Mouse (Mus musculus) G1E (cell line): ENCODE results near the gene Pdzd2. TPM values are rescaled to one million over a fixed set of nuclear protein-coding genes. Genes with fewer than 3 reads are reported as not detected.

ENCODE experiments used
- ATAC-seq: 2 replicates; pipeline ENCODE4 v1.8.0; 2016; ENCODE audit warnings: mild to moderate bottlenecking; ENCODE audit not compliant: insufficient number of reproducible peaks, poor library complexity, low FRiP score, severe bottlenecking; ENCODE audit errors: extremely low read depth
- DNase-seq: peaks from one replicate; pipeline ENCODE4 v3.0.0; 2012; ENCODE audit warnings: low spot score
- H3K27me3 ChIP-seq: 2 replicates; pipeline ENCODE4 v1.6.1; 2012; ENCODE audit warnings: mild to moderate bottlenecking, low read length, inconsistent platforms; ENCODE audit not compliant: insufficient read depth
- H3K36me3 ChIP-seq: replicated peaks from 2 replicates; pipeline ENCODE3; 2012; ENCODE audit warnings: mild to moderate bottlenecking, inconsistent platforms
- H3K4me1 ChIP-seq: 2 replicates; pipeline ENCODE4 v1.6.1; 2012; ENCODE audit warnings: low read depth, low read length, inconsistent platforms, mixed read lengths; ENCODE audit not compliant: insufficient read depth
- H3K4me3 ChIP-seq: 2 replicates; pipeline ENCODE4 v1.5.1; 2012; ENCODE audit warnings: low read depth, mild to moderate bottlenecking, inconsistent platforms, low read length, moderate library complexity, mixed read lengths
- H3K9me3 ChIP-seq: replicated peaks from 2 replicates; pipeline ENCODE4 v1.6.1; 2012; ENCODE audit warnings: inconsistent platforms
- CTCF ChIP-seq: IDR thresholded peaks from 2 replicates; pipeline ENCODE4 v1.5.1; 2012; ENCODE audit warnings: low read depth, low read length, inconsistent platforms, mixed read lengths
- GATA1 ChIP-seq: IDR thresholded peaks from 2 replicates; pipeline ENCODE4 v1.6.1; 2012; ENCODE audit warnings: borderline replicate concordance, low read length, inconsistent platforms, mixed read lengths
- GATA2 ChIP-seq: IDR thresholded peaks from 2 replicates; pipeline ENCODE4 v1.6.1; 2012; ENCODE audit warnings: low read depth, low read length, inconsistent platforms, borderline replicate concordance
- POLR2AphosphoS5 ChIP-seq: IDR thresholded peaks from 2 replicates; pipeline ENCODE4 v1.6.1; 2012; ENCODE audit warnings: low read depth, low read length, inconsistent platforms; ENCODE audit not compliant: insufficient replicate concordance
- TAL1 ChIP-seq: conservative IDR thresholded peaks from 2 replicates; pipeline ENCODE4 v1.6.1; 2012; ENCODE audit warnings: low read depth, low read length, inconsistent platforms, mixed read lengths
- polyA plus RNA-seq: library from polyadenylated mRNA; stranded (reverse); fragments of >175 nt; gene quantifications from 2 replicates; pipeline ENCODE4 v1.2.3, GENCODE M21; 2012
- total RNA-seq, 2 experiments: library from RNA; stranded (forward) in 1 of 2; stranded (reverse) in 1 of 2; fragments of 200-1000 nt in 1 of 2; fragments of >200 nt in 1 of 2; fragmentation: Nextera tagmentation in 1 of 2; gene quantifications; 2 replicates each; pipeline ENCODE4 v1.2.3; 2014 to 2017

Pdzd2 gene
- total and polyA plus RNA-seq, 3 experiments: 0.18 to 1.8 (median 0.98) TPM

GRCm38 (mm10) chr15:12542316-12542715, 197.4 kb downstream of the Pdzd2 start:
- H3K27me3 ChIP-seq: peaks cover 8% of the 10 kb centered on the region
- no peaks in the 10 kb centered on the region for H3K9me3 ChIP-seq
- H3K4me1 ChIP-seq: no peaks in the 10 kb centered on the region
- H3K4me3 ChIP-seq: no peak overlapping the region
- ATAC-seq (no peak), DNase-seq (no peak)
- TF ChIP-seq TAL1 (no peak), GATA1 (no peak), CTCF (no peak), POLR2AphosphoS5 (no peak), GATA2 (no peak)
- no peaks in the 10 kb centered on the region for H3K36me3 ChIP-seq

GRCm38 (mm10) chr15:12539618-12540302, 200.0 kb downstream of the Pdzd2 start:
- TF ChIP-seq GATA1: no peak
- TF ChIP-seq CTCF: no peak
- TF ChIP-seq GATA2: no peak
- TF ChIP-seq TAL1: no peak
- TF ChIP-seq POLR2AphosphoS5: no peak
- Histone ChIP-seq H3K27me3 (no peaks in the 10 kb centered on the region; the same call in none of the 2 replicates), H3K36me3 (no peaks in the 10 kb centered on the region), H3K9me3 (no peaks in the 10 kb centered on the region), H3K4me3 (no peak overlapping the region), H3K4me1 (no peaks in the 10 kb centered on the region)
- DNase-seq: no peak
- ATAC-seq: no peak

- TF ChIP-seq POLR2AphosphoS5 (no peak), TAL1 (no peak), GATA1 (no peak), CTCF (no peak), GATA2 (no peak)
- Histone ChIP-seq H3K4me3 (no peak overlapping the region), H3K4me1 (no peaks in the 10 kb centered on the region), H3K36me3 (no peaks in the 10 kb centered on the region), H3K9me3 (no peaks in the 10 kb centered on the region), H3K27me3 (peaks cover 6% of the 10 kb centered on the region; the same call in 1 of the 2 replicates)
- ATAC-seq: no peak
- DNase-seq: no peak
Measured at GRCm38 (mm10) chr15:12533254-12533653, 206.5 kb downstream of the Pdzd2 start.

GRCm38 (mm10) chr15:12532568-12532967, 207.2 kb downstream of the Pdzd2 start:
- DNase-seq (no peak), ATAC-seq (no peak)
- no peaks in the 10 kb centered on the region for H3K36me3 ChIP-seq
- H3K4me3 ChIP-seq: no peak overlapping the region
- H3K27me3 ChIP-seq: peaks cover 6% of the 10 kb centered on the region; the same call in 1 of the 2 replicates
- TF ChIP-seq TAL1 (no peak), GATA1 (no peak), CTCF (no peak), POLR2AphosphoS5 (no peak), GATA2 (no peak)
- H3K4me1 ChIP-seq: no peaks in the 10 kb centered on the region
- no peaks in the 10 kb centered on the region for H3K9me3 ChIP-seq

- DNase-seq (no peak), ATAC-seq (no peak)
- TF ChIP-seq GATA2: no peak
- TF ChIP-seq TAL1: no peak
- no peak for TF ChIP-seq CTCF
- no peak for TF ChIP-seq GATA1
- TF ChIP-seq POLR2AphosphoS5: no peak
- Histone ChIP-seq H3K9me3 (no peaks in the 10 kb centered on the region), H3K27me3 (0 out of 2 replicates have a peak, but pooled peaks cover 5% of the 10 kb centered on the region), H3K4me1 (no peaks in the 10 kb centered on the region), H3K4me3 (no peak overlapping the region), H3K36me3 (no peaks in the 10 kb centered on the region)
Measured at GRCm38 (mm10) chr15:12522810-12523209, 216.9 kb downstream of the Pdzd2 start.

GRCm38 (mm10) chr15:12520292-12520691, 219.4 kb downstream of the Pdzd2 start:
- Histone ChIP-seq H3K4me3 (no peak overlapping the region), H3K27me3 (0 out of 2 replicates have a peak, but pooled peaks cover 2% of the 10 kb centered on the region), H3K9me3 (no peaks in the 10 kb centered on the region), H3K4me1 (no peaks in the 10 kb centered on the region), H3K36me3 (no peaks in the 10 kb centered on the region)
- no peak for ATAC-seq
- TF ChIP-seq CTCF (no peak), GATA1 (no peak), POLR2AphosphoS5 (no peak), TAL1 (no peak), GATA2 (no peak)
- DNase-seq: no peak
